Mouse (Mus musculus) liver, embryonic 14.5 days (tissue): ENCODE results near the gene Olfr372.

ENCODE experiments used
- CTCF ChIP-seq: IDR thresholded peaks from 2 replicates; pipeline ENCODE4 v1.5.1; 2016; ENCODE audit warnings: antibody characterized with exemption, low read depth, control low read depth
- EP300 ChIP-seq: IDR thresholded peaks from 2 replicates; pipeline ENCODE4 v1.6.1; 2016; ENCODE audit warnings: antibody characterized with exemption, low read depth

DNA sequence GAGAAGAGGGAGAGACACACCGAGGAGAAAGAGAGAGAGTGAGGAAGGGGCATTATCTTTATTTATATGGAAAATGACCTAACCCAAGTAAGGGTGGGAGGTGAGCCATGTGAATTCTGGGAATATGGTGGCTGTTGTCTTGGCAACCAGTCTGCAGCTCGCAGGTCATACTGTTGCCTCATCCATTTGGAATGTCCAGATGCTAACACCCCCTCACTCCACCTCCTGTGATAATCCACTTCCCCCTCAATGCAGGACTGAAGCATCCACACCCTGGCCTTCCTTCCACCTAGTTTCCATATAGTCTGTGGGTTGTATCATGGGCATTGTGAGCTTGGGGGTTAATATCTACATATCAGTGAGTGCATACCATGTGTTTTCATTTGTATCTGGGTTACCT is 21.2 kb upstream of the Olfr372 start:
- TF ChIP-seq CTCF, result no peak
- no peak for TF ChIP-seq EP300
